Mouse (Mus musculus): ENCODE measurements around the gene Dnajb2. TPM values are rescaled to one million over a fixed set of nuclear protein-coding genes. Genes with fewer than 3 reads are reported as not detected.
A peak's percentile ranks its signal among the peaks of the same experiment; 100 is the strongest.

Dnajb2 gene
- polyA plus RNA-seq, 1 experiment from 2014 or later: 21.5 TPM

- H3K27me3 ChIP-seq (replicated peaks; ENCODE audit: control insufficient read depth, insufficient read depth, low read length): peaks cover 4% of the 10 kb centered on the region
- peak overlapping the region; percentile 40 for H3K4me2 ChIP-seq (ENCODE audit: low read length)
- 3% methylated on average over 23 of the region's 23 CpGs for WGBS
- no peaks in the 10 kb centered on the region for H3K36me3 ChIP-seq (ENCODE audit: control insufficient read depth, insufficient read depth, low read length)
- H3K4me1 ChIP-seq (ENCODE audit: control insufficient read depth, insufficient read depth, low read length): no peaks in the 10 kb centered on the region; the same call in 1 of the 2 replicates
- DNase-seq (ENCODE audit: low spot score) (no peak), ATAC-seq (no peak)
- no peak overlapping the region for H3K27ac ChIP-seq (ENCODE audit: low read depth, low read length)
- no peaks in the 10 kb centered on the region for H3K9me3 ChIP-seq (replicated peaks; ENCODE audit: control insufficient read depth, low read length)
- H3K4me3 ChIP-seq (ENCODE audit: low read depth, low read length): peak overlapping the region; percentile 25
- peak overlapping the region; percentile 45 for H3K9ac ChIP-seq (ENCODE audit: low read length)
Observed at GRCm38 (mm10) chr1:75277195-75278188, 41.3 kb downstream of the Dnajb2 start.

- H3K27me3 ChIP-seq (replicated peaks; ENCODE audit: control insufficient read depth, insufficient read depth, low read length): peaks cover 4% of the 10 kb centered on the region
Observed at GRCm38 (mm10) chr1:75278228-75278627, 42.0 kb downstream of the Dnajb2 start, which contains the start of gene Resp18. Gene Resp18 (minus strand): TSS chr1:75278415.

GRCm38 (mm10) chr1:75283017-75283416 lies 46.8 kb downstream of the Dnajb2 start:
- H3K4me2 ChIP-seq (ENCODE audit: low read length): no peak overlapping the region
- ATAC-seq: no peak
- no peak overlapping the region for H3K27ac ChIP-seq (ENCODE audit: low read depth, low read length)
- WGBS: 75% methylated on average over 5 of the region's 5 CpGs
- DNase-seq (ENCODE audit: low spot score): peak; percentile 42
- no peaks in the 10 kb centered on the region for H3K9me3 ChIP-seq (replicated peaks; ENCODE audit: control insufficient read depth, low read length)
- no peaks in the 10 kb centered on the region for H3K36me3 ChIP-seq (ENCODE audit: control insufficient read depth, insufficient read depth, low read length)
- no peaks in the 10 kb centered on the region; the same call in 1 of the 2 replicates for H3K4me1 ChIP-seq (ENCODE audit: control insufficient read depth, insufficient read depth, low read length)
- H3K4me3 ChIP-seq (ENCODE audit: low read depth, low read length): no peak overlapping the region
- no peak overlapping the region for H3K9ac ChIP-seq (ENCODE audit: low read length)
- no peaks in the 10 kb centered on the region; the same call in 1 of the 2 replicates for H3K27me3 ChIP-seq (replicated peaks; ENCODE audit: control insufficient read depth, insufficient read depth, low read length)

More at GRCm38 (mm10) chr1:75278228-75278627, 42.0 kb downstream of the Dnajb2 start, which contains the start of gene Resp18:
- no peak for ATAC-seq
- peak within 1 kb of the TSS; percentile 45 for H3K9ac ChIP-seq (ENCODE audit: low read length)
- H3K4me3 ChIP-seq (ENCODE audit: low read depth, low read length): peak within 1 kb of the TSS; percentile 25
- H3K27ac ChIP-seq (ENCODE audit: low read depth, low read length): no peak within 1 kb of the TSS
- peak within 1 kb of the TSS; percentile 40 for H3K4me2 ChIP-seq (ENCODE audit: low read length)
- no peaks in the 10 kb centered on the region for H3K9me3 ChIP-seq (replicated peaks; ENCODE audit: control insufficient read depth, low read length)
- no peak for DNase-seq (ENCODE audit: low spot score)
- 3% methylated on average over 13 of the region's 13 CpGs for WGBS
- H3K36me3 ChIP-seq (ENCODE audit: control insufficient read depth, insufficient read depth, low read length): no peaks in the 10 kb centered on the region
- H3K4me1 ChIP-seq (ENCODE audit: control insufficient read depth, insufficient read depth, low read length): no peaks in the 10 kb centered on the region; the same call in 1 of the 2 replicates

GRCm38 (mm10) chr1:75284911-75285310 lies 48.7 kb downstream of the Dnajb2 start:
- WGBS: 88% methylated on average over 7 of the region's 7 CpGs
- H3K4me1 ChIP-seq (ENCODE audit: control insufficient read depth, insufficient read depth, low read length): peaks cover 14% of the 10 kb centered on the region
- H3K4me2 ChIP-seq (ENCODE audit: low read length): no peak overlapping the region
- DNase-seq (ENCODE audit: low spot score) (no peak), ATAC-seq (no peak)
- no peak overlapping the region for H3K27ac ChIP-seq (ENCODE audit: low read depth, low read length)
- no peaks in the 10 kb centered on the region for H3K9me3 ChIP-seq (replicated peaks; ENCODE audit: control insufficient read depth, low read length)
- no peak overlapping the region for H3K4me3 ChIP-seq (ENCODE audit: low read depth, low read length)
- H3K9ac ChIP-seq (ENCODE audit: low read length): no peak overlapping the region
- H3K36me3 ChIP-seq (ENCODE audit: control insufficient read depth, insufficient read depth, low read length): no peaks in the 10 kb centered on the region
- H3K27me3 ChIP-seq (replicated peaks; ENCODE audit: control insufficient read depth, insufficient read depth, low read length): no peaks in the 10 kb centered on the region

GRCm38 (mm10) chr1:75289376-75289775 lies 53.2 kb downstream of the Dnajb2 start:
- WGBS: under 1% methylated on average over 7 of the region's 7 CpGs
- Histone ChIP-seq H3K4me1 (ENCODE audit: control insufficient read depth, insufficient read depth, low read length) (peaks cover 17% of the 10 kb centered on the region), H3K9me3 (replicated peaks; ENCODE audit: control insufficient read depth, low read length) (no peaks in the 10 kb centered on the region), H3K4me2 (ENCODE audit: low read length) (peak overlapping the region; percentile 18; the same call in 1 of the 2 replicates), H3K36me3 (ENCODE audit: control insufficient read depth, insufficient read depth, low read length) (no peaks in the 10 kb centered on the region), H3K9ac (ENCODE audit: low read length) (no peak overlapping the region), H3K27ac (ENCODE audit: low read depth, low read length) (peak overlapping the region; percentile 85), H3K4me3 (ENCODE audit: low read depth, low read length) (no peak overlapping the region), H3K27me3 (replicated peaks; ENCODE audit: control insufficient read depth, insufficient read depth, low read length) (no peaks in the 10 kb centered on the region)
- DNase-seq (ENCODE audit: low spot score): peak; percentile 89
- peak; percentile 91 for ATAC-seq

- Histone ChIP-seq H3K4me2 (ENCODE audit: low read length) (peak overlapping the region; percentile 18; the same call in 1 of the 2 replicates), H3K4me3 (ENCODE audit: low read depth, low read length) (no peak overlapping the region), H3K9me3 (replicated peaks; ENCODE audit: control insufficient read depth, low read length) (no peaks in the 10 kb centered on the region), H3K36me3 (ENCODE audit: control insufficient read depth, insufficient read depth, low read length) (no peaks in the 10 kb centered on the region), H3K27ac (ENCODE audit: low read depth, low read length) (peak overlapping the region; percentile 85), H3K4me1 (ENCODE audit: control insufficient read depth, insufficient read depth, low read length) (peaks cover 17% of the 10 kb centered on the region), H3K9ac (ENCODE audit: low read length) (no peak overlapping the region), H3K27me3 (replicated peaks; ENCODE audit: control insufficient read depth, insufficient read depth, low read length) (no peaks in the 10 kb centered on the region)
- WGBS: 33% methylated on average over 8 of the region's 8 CpGs
- ATAC-seq: peak; percentile 36; the same call in 1 of the 2 replicates
- DNase-seq (ENCODE audit: low spot score): no peak
Observed at GRCm38 (mm10) chr1:75289888-75290431, 53.8 kb downstream of the Dnajb2 start.

- Histone ChIP-seq H3K9ac (ENCODE audit: low read length) (no peak overlapping the region), H3K4me1 (ENCODE audit: control insufficient read depth, insufficient read depth, low read length) (peaks cover 17% of the 10 kb centered on the region)
Observed at GRCm38 (mm10) chr1:75290582-75290981, 54.4 kb downstream of the Dnajb2 start.

GRCm38 (mm10) chr1:75291321-75291720 lies 55.1 kb downstream of the Dnajb2 start:
- WGBS: 83% methylated on average over 8 of the region's 8 CpGs
- Histone ChIP-seq H3K4me2 (ENCODE audit: low read length) (no peak overlapping the region), H3K36me3 (ENCODE audit: control insufficient read depth, insufficient read depth, low read length) (no peaks in the 10 kb centered on the region), H3K4me1 (ENCODE audit: control insufficient read depth, insufficient read depth, low read length) (peaks cover 17% of the 10 kb centered on the region), H3K9me3 (replicated peaks; ENCODE audit: control insufficient read depth, low read length) (no peaks in the 10 kb centered on the region), H3K27ac (ENCODE audit: low read depth, low read length) (no peak overlapping the region), H3K27me3 (replicated peaks; ENCODE audit: control insufficient read depth, insufficient read depth, low read length) (no peaks in the 10 kb centered on the region), H3K9ac (ENCODE audit: low read length) (no peak overlapping the region), H3K4me3 (ENCODE audit: low read depth, low read length) (no peak overlapping the region)
- ATAC-seq: no peak
- no peak for DNase-seq (ENCODE audit: low spot score)

More at GRCm38 (mm10) chr1:75290582-75290981, 54.4 kb downstream of the Dnajb2 start:
- no peaks in the 10 kb centered on the region for H3K27me3 ChIP-seq (replicated peaks; ENCODE audit: control insufficient read depth, insufficient read depth, low read length)
- peak overlapping the region; percentile 85; the same call in 1 of the 2 replicates for H3K27ac ChIP-seq (ENCODE audit: low read depth, low read length)
- DNase-seq (ENCODE audit: low spot score) (peak; percentile 83), ATAC-seq (peak; percentile 44; the same call in 1 of the 2 replicates)
- H3K9me3 ChIP-seq (replicated peaks; ENCODE audit: control insufficient read depth, low read length): no peaks in the 10 kb centered on the region
- no peaks in the 10 kb centered on the region for H3K36me3 ChIP-seq (ENCODE audit: control insufficient read depth, insufficient read depth, low read length)
- no peak overlapping the region for H3K4me3 ChIP-seq (ENCODE audit: low read depth, low read length)
- no peak overlapping the region for H3K4me2 ChIP-seq (ENCODE audit: low read length)
